Mouse (Mus musculus): ENCODE results near the gene Olfr1030. TPM values are rescaled to one million over a fixed set of nuclear protein-coding genes. Genes with fewer than 3 reads are reported as not detected.
"Not testable (repeated sequence)": the region's sequence is repeated elsewhere in the genome, so short reads cannot be mapped to it uniquely, and the experiment has no call there.

Gene Olfr1030
- not detected in 2 replicates for total RNA-seq (2017)

GRCm38 (mm10) chr2:85978976-85979375 is at the start of gene Olfr1030:
Olfr1030 (plus strand) TSS chr2:85979276.
- no peak for ATAC-seq (replicated peaks in 1 of 2; ENCODE audit: insufficient read depth in 1 of 2, low FRiP score in 2 of 2, low TSS enrichment in 1 of 2, low read depth in 1 of 2, poor library complexity in 2 of 2, severe bottlenecking in 2 of 2)

GRCm38 (mm10) chr2:85950137-85950536 is 28.9 kb upstream of the Olfr1030 start, which contains the start of gene Olfr1028:
Olfr1028 (plus strand) TSS chr2:85950437.
- no peak for ATAC-seq (replicated peaks in 1 of 2; ENCODE audit: insufficient read depth in 1 of 2, low FRiP score in 2 of 2, low TSS enrichment in 1 of 2, low read depth in 1 of 2, poor library complexity in 2 of 2, severe bottlenecking in 2 of 2)

- no peak for ATAC-seq (replicated peaks in 1 of 2; ENCODE audit: insufficient read depth in 1 of 2, low FRiP score in 2 of 2, low TSS enrichment in 1 of 2, low read depth in 1 of 2, poor library complexity in 2 of 2, severe bottlenecking in 2 of 2)
Observed at GRCm38 (mm10) chr2:85973595-85973994, 5.5 kb upstream of the Olfr1030 start, which contains the start of gene Olfr1029. Olfr1029 (plus strand) TSS chr2:85973895.

- no peak for ATAC-seq (replicated peaks in 1 of 2; ENCODE audit: insufficient read depth in 1 of 2, low FRiP score in 2 of 2, low TSS enrichment in 1 of 2, low read depth in 1 of 2, poor library complexity in 2 of 2, severe bottlenecking in 2 of 2)
Observed at GRCm38 (mm10) chr2:85990004-85990403, 10.9 kb downstream of the Olfr1030 start, which contains the start of gene Olfr1031. Olfr1031 (plus strand) TSS chr2:85990304.

GRCm38 (mm10) chr2:86005240-86005639 is 26.2 kb downstream of the Olfr1030 start, which contains the start of gene Olfr1032:
Olfr1032 (plus strand) TSS chr2:86005540.
- no peak for ATAC-seq (replicated peaks in 1 of 2; ENCODE audit: insufficient read depth in 1 of 2, low FRiP score in 2 of 2, low TSS enrichment in 1 of 2, low read depth in 1 of 2, poor library complexity in 2 of 2, severe bottlenecking in 2 of 2)

- peak; percentile 42 to 75; a peak in 3 of 4 replicates for ATAC-seq (replicated peaks in 1 of 2; ENCODE audit: insufficient read depth in 1 of 2, low FRiP score in 2 of 2, low TSS enrichment in 1 of 2, low read depth in 1 of 2, poor library complexity in 2 of 2, severe bottlenecking in 2 of 2)
Observed at GRCm38 (mm10) chr2:86020406-86020805, 41.3 kb downstream of the Olfr1030 start, which contains the start of gene Olfr1033. Olfr1033 (plus strand) TSS chr2:86020633.

GRCm38 (mm10) chr2:86021518-86021917 is 42.4 kb downstream of the Olfr1030 start:
- ATAC-seq (replicated peaks in 1 of 2; ENCODE audit: insufficient read depth in 1 of 2, low FRiP score in 2 of 2, low TSS enrichment in 1 of 2, low read depth in 1 of 2, poor library complexity in 2 of 2, severe bottlenecking in 2 of 2): not testable (repeated sequence)

Other genes starting within 250 kb of the Olfr1030 start
- not detected in 2 replicates for gene Olfr1012, start 216.5 kb upstream of the Olfr1030 start, total RNA-seq (2017)
- gene Olfr1013, start 212.2 kb upstream of the Olfr1030 start, total RNA-seq (2017): not detected in 2 replicates
- gene Olfr1014, start 206.6 kb upstream of the Olfr1030 start, total RNA-seq (2017): not detected in 2 replicates
- gene Olfr1015, start 197.3 kb upstream of the Olfr1030 start, total RNA-seq (2017): not detected in 2 replicates
- gene Olfr1016, start 176.7 kb upstream of the Olfr1030 start, total RNA-seq (2017): not detected in 2 replicates
- not detected in 2 replicates for gene Olfr1018, start 160.8 kb upstream of the Olfr1030 start, total RNA-seq (2017)
- gene Olfr1019, start 133.8 kb upstream of the Olfr1030 start, total RNA-seq (2017): not detected in 2 replicates
- not detected in 2 replicates for gene Olfr1020, start 132.2 kb upstream of the Olfr1030 start, total RNA-seq (2017)
- not detected in 2 replicates for gene Olfr1022, start 110.7 kb upstream of the Olfr1030 start, total RNA-seq (2017)
- not detected in 2 replicates for gene Olfr1023, start 93.6 kb upstream of the Olfr1030 start, total RNA-seq (2017)
- not detected in 2 replicates for gene Olfr1024, start 74.2 kb upstream of the Olfr1030 start, total RNA-seq (2017)
- gene Olfr1025-ps1, start 64.1 kb upstream of the Olfr1030 start, total RNA-seq (2017): not detected in 2 replicates
- not detected in 2 replicates for gene Olfr1026, start 57.7 kb upstream of the Olfr1030 start, total RNA-seq (2017)
- gene Olfr1028, start 28.8 kb upstream of the Olfr1030 start, total RNA-seq (2017): not detected in 2 replicates
- gene Olfr1029, start 5.4 kb upstream of the Olfr1030 start, total RNA-seq (2017): not detected in 2 replicates
- not detected in 2 replicates for gene Olfr1031, start 11.0 kb downstream of the Olfr1030 start, total RNA-seq (2017)
- not detected in 2 replicates for gene Olfr1032, start 26.3 kb downstream of the Olfr1030 start, total RNA-seq (2017)
- gene Olfr1033, start 41.4 kb downstream of the Olfr1030 start, total RNA-seq (2017): not detected in 2 replicates
- 0.06 TPM in 1 of 2 replicates, not detected in the other for gene Olfr1034, start 66.6 kb downstream of the Olfr1030 start, total RNA-seq (2017)
- not detected in 2 replicates for gene Olfr1036, start 94.7 kb downstream of the Olfr1030 start, total RNA-seq (2017)
- gene Olfr1037, start 108.1 kb downstream of the Olfr1030 start, total RNA-seq (2017): not detected in 2 replicates
- gene Olfr1039, start 156.7 kb downstream of the Olfr1030 start, total RNA-seq (2017): not detected in 2 replicates
- gene Olfr1040, start 167.5 kb downstream of the Olfr1030 start, total RNA-seq (2017): not detected in 2 replicates
- not detected in 2 replicates for gene Olfr1042, start 182.6 kb downstream of the Olfr1030 start, total RNA-seq (2017)
- gene Olfr1043, start 188.2 kb downstream of the Olfr1030 start, total RNA-seq (2017): not detected in 2 replicates
- gene Olfr1044, start 198.5 kb downstream of the Olfr1030 start, total RNA-seq (2017): not detected in 2 replicates
- not detected in 2 replicates for gene Olfr52, start 206.4 kb downstream of the Olfr1030 start, total RNA-seq (2017)
- not detected in 2 replicates for gene Olfr1045, start 223.7 kb downstream of the Olfr1030 start, total RNA-seq (2017)
- gene Olfr1046, start 240.0 kb downstream of the Olfr1030 start, total RNA-seq (2017): not detected in 2 replicates

Measured in hematopoietic stem cell, adult 5-6 weeks (primary cell).